Mouse (Mus musculus) brain, embryonic 14.5 days (tissue): ENCODE results near the gene Adam12.

Experiments
- CTCF ChIP-seq: fragments of 200-500 bp; IDR thresholded peaks from 2 replicates; pipeline ENCODE4 v1.5.1; 2012; ENCODE audit warnings: inconsistent platforms, mild to moderate bottlenecking, moderate library complexity, borderline replicate concordance; ENCODE audit not compliant: insufficient read depth, insufficient read length; ENCODE audit errors: extremely low read depth
- POLR2A ChIP-seq: fragments of 200-500 bp; IDR thresholded peaks from 2 replicates; pipeline ENCODE4 v1.6.1; 2012; ENCODE audit warnings: mild to moderate bottlenecking, inconsistent platforms, borderline replicate concordance; ENCODE audit not compliant: poor library complexity, insufficient read depth, insufficient read length, severe bottlenecking; ENCODE audit errors: extremely low read depth

GRCm38 (mm10) chr7:134043576-134043975, 188.4 kb downstream of the Adam12 start:
- TF ChIP-seq CTCF (no peak), POLR2A (no peak)
